Mouse (Mus musculus) embryonic facial prominence, embryonic 12.5 days (tissue): ENCODE results near the gene Armc8. TPM values are rescaled to one million over a fixed set of nuclear protein-coding genes. Genes with fewer than 3 reads are reported as not detected.

Experiments used
- ATAC-seq: fragments of 200-750 bp; cut with Nextera tagmentation; 2 replicates; pipeline ENCODE4 v1.8.0; 2017; ENCODE audit not compliant: insufficient number of reproducible peaks, insufficient read depth, low FRiP score, low TSS enrichment
- H3K27ac ChIP-seq: fragments of 300-500 bp; sonication (generic); 2 replicates; pipeline ENCODE4 v1.5.1; 2016; ENCODE audit warnings: mild to moderate bottlenecking
- H3K27me3 ChIP-seq: fragments of 300-500 bp; sonication (generic); 2 replicates; pipeline ENCODE4 v1.6.1; 2016; ENCODE audit warnings: mild to moderate bottlenecking, moderate library complexity
- H3K36me3 ChIP-seq: fragments of 300-500 bp; sonication (generic); 2 replicates; pipeline ENCODE4 v1.6.1; 2016; ENCODE audit warnings: mild to moderate bottlenecking
- H3K4me1 ChIP-seq: fragments of 300-500 bp; sonication (generic); 2 replicates; pipeline ENCODE4 v1.6.1; 2016
- H3K4me2 ChIP-seq: fragments of 300-500 bp; sonication (generic); replicated peaks from 2 replicates; pipeline ENCODE4 v1.6.1; 2016; ENCODE audit warnings: mild to moderate bottlenecking, moderate library complexity
- H3K4me3 ChIP-seq: fragments of 300-500 bp; sonication (generic); 2 replicates; pipeline ENCODE4 v1.5.1; 2016; ENCODE audit warnings: mild to moderate bottlenecking
- H3K9ac ChIP-seq: fragments of 300-500 bp; sonication (generic); 2 replicates; pipeline ENCODE4 v1.6.1; 2016; ENCODE audit warnings: mild to moderate bottlenecking, moderate library complexity
- H3K9me3 ChIP-seq: fragments of 300-500 bp; sonication (generic); 2 replicates; pipeline ENCODE4 v1.6.1; 2016; ENCODE audit warnings: mild to moderate bottlenecking, moderate library complexity
- WGBS: fragments of 180-500 bp; shearing (Covaris S2); methylation state at CpG from one replicate; pipeline ENCODE4 v1.1.7; 2016; 5-methylcytosine and 5-hydroxymethylcytosine counted together
- polyA plus RNA-seq: library from polyadenylated mRNA; unstranded; fragments of >200 nt; fragmentation: Nextera tagmentation; extraction: Ambion mirVana; gene quantifications from 2 replicates; pipeline ENCODE4 v1.2.1, GENCODE M21; 2016

Gene Armc8
- polyA plus RNA-seq, 1 experiment from 2014 or later = 25.8 TPM

DNA sequence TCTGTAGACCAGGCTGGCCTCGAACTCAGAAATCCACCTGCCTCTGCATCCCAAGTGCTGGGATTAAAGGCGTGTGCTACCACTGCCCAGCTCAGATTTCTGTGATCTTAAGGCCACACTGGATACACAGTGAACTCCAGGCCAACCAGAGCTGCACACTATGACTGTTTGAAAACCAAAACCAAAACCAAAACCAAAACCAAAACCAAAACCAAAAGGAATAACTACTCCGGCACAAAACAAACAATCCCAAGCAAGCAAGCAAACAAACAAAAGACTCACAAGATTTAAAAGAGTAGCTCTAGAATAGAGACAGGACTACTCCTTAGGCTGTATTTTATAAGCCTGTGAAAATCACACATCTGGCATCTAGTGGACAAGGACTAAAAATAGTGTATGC lies 8.3 kb downstream of the Armc8 start:
- no peak overlapping the region for H3K9ac ChIP-seq
- H3K4me1 ChIP-seq = no peaks in the 10 kb centered on the region
- no peaks in the 10 kb centered on the region for H3K9me3 ChIP-seq
- no peak overlapping the region for H3K4me2 ChIP-seq
- H3K27ac ChIP-seq = no peak overlapping the region
- H3K4me3 ChIP-seq = no peak overlapping the region
- WGBS = 92% methylated on average over 3 of the region's 3 CpGs
- H3K36me3 ChIP-seq = no peaks in the 10 kb centered on the region
- no peak for ATAC-seq
- H3K27me3 ChIP-seq = no peaks in the 10 kb centered on the region

DNA sequence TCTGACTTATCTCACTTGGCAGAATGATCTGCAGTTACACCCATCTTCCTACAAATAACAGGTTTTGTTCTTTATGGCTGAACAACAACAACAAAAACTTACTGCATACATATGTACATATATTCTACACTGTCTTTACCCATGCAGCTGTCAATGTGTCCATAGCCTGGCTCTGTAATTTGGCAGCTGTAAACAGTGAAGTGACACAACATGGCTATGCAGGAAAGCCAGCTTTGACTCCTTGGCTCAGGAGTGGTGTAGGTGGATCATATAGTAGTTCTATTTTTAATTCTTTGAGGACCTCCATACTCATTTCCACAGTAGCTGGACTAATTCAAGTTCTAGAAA lies 9.2 kb downstream of the Armc8 start:
- Histone ChIP-seq H3K9me3 (no peaks in the 10 kb centered on the region), H3K4me1 (no peaks in the 10 kb centered on the region), H3K36me3 (no peaks in the 10 kb centered on the region), H3K27me3 (no peaks in the 10 kb centered on the region), H3K4me3 (no peak overlapping the region), H3K4me2 (no peak overlapping the region), H3K9ac (no peak overlapping the region), H3K27ac (no peak overlapping the region)
- ATAC-seq = no peak

DNA sequence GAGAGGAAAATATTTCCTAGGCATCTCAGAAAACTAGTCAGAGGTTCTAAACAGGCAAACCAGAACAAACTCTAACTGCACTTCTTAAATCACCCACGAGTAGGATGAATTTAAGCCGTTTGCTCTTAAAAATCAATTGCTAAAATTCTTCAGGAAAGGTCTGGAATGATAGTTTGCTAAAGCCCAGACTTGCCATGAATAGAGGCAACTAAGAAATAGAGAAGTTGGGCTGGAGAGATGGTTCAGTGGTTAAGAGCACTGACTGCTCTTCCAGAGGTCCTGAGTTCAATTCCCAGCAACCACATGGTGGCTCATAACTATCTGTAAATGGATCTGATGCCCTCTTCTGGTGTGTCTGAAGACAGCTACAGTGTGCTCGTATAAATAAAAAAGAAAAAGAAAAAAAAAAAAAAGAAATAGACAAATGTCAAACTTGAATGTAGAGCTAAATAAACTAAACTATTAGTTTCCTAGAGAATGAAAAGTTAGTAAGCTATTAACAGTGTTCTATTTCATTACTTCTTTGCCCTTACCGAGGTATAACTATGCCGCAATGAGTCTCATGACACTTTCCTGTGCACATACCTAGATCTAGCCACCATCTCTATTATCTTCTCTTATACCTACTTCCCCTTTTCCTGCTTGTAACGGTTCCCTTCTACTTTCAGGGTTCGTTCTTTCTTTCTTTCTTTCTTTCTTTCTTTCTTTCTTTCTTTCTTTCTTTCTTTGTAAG lies 9.7 kb downstream of the Armc8 start:
- H3K9ac ChIP-seq = no peak overlapping the region
- no peak for ATAC-seq
- H3K27me3 ChIP-seq = no peaks in the 10 kb centered on the region
- H3K4me2 ChIP-seq = no peak overlapping the region
- WGBS = 91% methylated on average over 7 of the region's 7 CpGs
- no peak overlapping the region for H3K4me3 ChIP-seq
- H3K4me1 ChIP-seq = no peaks in the 10 kb centered on the region
- no peaks in the 10 kb centered on the region for H3K36me3 ChIP-seq
- no peaks in the 10 kb centered on the region for H3K9me3 ChIP-seq
- no peak overlapping the region for H3K27ac ChIP-seq

DNA sequence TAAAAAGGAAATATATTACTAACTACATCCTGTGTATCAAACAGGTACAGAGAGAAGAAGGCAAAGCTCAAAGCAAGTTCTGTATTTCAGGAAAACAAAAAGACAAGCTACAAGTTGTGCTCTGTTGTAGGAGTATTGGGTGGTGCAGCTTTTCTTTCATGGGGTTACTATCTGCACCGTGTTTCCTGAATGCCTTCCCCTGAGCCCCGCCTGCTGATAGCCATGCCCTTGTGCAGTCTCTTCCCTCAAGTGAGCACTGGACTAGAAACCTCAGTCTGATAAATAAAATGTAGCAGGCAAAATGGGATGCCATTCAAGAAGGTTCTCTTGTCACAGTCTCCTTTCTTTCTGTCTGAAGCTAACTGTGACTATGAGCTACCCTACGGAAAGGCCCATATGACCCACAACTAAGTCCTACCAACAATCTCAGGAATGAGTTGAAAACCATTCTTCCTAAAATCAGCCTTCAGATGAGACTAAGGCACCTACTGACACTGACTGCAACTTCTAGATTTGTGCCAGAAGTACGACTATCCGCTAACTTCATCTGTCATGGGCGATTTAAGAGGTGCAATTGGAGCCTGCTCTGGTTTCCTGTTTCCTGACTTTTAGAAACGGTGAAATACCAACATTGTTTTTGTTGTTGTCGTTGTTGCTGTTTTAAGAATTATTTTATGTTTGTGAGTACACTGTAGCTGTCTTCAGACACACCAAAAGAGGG lies 11.0 kb downstream of the Armc8 start:
- no peak for ATAC-seq
- no peak overlapping the region for H3K9ac ChIP-seq
- H3K27me3 ChIP-seq = no peaks in the 10 kb centered on the region
- no peaks in the 10 kb centered on the region for H3K36me3 ChIP-seq
- H3K4me2 ChIP-seq = no peak overlapping the region
- 85% methylated on average over 8 of the region's 8 CpGs for WGBS
- no peaks in the 10 kb centered on the region for H3K9me3 ChIP-seq
- H3K4me1 ChIP-seq = no peaks in the 10 kb centered on the region
- no peak overlapping the region for H3K27ac ChIP-seq
- H3K4me3 ChIP-seq = no peak overlapping the region

DNA sequence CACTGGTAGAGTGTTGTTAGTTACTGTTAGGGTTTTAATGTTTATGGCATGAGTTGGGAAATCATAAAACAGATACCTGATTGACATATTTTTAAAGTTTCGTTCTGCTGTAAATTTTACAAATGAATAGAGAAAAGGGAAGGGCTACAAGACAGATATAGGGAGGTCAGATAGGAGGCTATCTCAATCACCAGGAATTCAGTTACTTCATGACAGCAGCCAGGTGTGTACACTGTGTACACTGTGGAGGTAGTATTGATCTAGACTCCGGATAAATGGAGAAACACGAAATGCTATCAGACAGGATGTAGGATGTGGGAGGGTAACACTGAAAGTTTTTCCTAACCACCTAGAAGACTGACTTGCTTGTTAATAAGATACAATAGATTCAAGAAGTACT lies 13.4 kb downstream of the Armc8 start:
- Histone ChIP-seq H3K27me3 (no peaks in the 10 kb centered on the region), H3K4me2 (no peak overlapping the region), H3K9ac (no peak overlapping the region), H3K4me3 (no peak overlapping the region), H3K4me1 (no peaks in the 10 kb centered on the region), H3K27ac (no peak overlapping the region), H3K36me3 (no peaks in the 10 kb centered on the region), H3K9me3 (no peaks in the 10 kb centered on the region)
- no peak for ATAC-seq
- 91% methylated on average over 3 of the region's 3 CpGs for WGBS

DNA sequence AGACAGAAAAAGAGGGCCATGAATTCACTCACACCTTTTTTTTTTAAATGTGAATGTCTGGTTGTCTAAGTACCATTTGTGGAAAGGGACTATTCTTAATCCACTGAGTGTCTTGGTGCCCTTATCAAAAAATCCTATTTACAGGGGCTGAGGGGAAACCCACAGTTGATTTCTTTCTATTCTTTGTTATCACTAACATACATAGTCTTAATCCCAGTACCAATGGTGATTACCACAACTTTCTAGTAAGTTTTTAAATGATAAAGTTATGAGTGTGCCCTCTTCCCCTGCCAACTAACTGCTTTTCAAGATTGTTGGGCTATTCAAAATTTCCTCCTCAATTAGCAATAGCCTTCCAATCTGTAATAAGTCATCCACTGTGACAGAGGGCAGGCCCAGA lies 14.6 kb downstream of the Armc8 start:
- no peaks in the 10 kb centered on the region for H3K36me3 ChIP-seq
- H3K27ac ChIP-seq = no peak overlapping the region
- H3K4me2 ChIP-seq = no peak overlapping the region
- no peak overlapping the region for H3K9ac ChIP-seq
- no peaks in the 10 kb centered on the region for H3K9me3 ChIP-seq
- H3K4me3 ChIP-seq = no peak overlapping the region
- H3K27me3 ChIP-seq = no peaks in the 10 kb centered on the region
- H3K4me1 ChIP-seq = no peaks in the 10 kb centered on the region
- no peak for ATAC-seq

DNA sequence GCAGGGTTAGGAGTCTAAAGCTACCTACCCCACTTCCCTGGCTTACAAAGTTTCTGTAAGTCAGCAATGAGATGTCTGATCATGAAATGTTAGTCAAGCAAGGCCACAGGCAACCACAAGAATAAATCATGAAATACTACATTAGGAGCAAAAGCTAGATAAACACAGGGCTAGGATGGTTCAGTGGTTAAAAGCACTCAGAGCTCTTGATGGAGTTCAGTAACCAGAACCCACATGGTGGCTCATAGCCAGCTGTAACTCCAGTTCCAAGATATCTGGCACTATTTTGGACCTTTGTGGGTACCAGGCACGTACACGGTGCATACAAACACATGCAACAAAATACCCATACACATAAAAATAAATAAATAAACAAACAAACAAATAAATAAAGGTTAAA lies 15.7 kb downstream of the Armc8 start:
- no peak overlapping the region for H3K4me3 ChIP-seq
- 84% methylated on average over 2 of the region's 2 CpGs for WGBS

DNA sequence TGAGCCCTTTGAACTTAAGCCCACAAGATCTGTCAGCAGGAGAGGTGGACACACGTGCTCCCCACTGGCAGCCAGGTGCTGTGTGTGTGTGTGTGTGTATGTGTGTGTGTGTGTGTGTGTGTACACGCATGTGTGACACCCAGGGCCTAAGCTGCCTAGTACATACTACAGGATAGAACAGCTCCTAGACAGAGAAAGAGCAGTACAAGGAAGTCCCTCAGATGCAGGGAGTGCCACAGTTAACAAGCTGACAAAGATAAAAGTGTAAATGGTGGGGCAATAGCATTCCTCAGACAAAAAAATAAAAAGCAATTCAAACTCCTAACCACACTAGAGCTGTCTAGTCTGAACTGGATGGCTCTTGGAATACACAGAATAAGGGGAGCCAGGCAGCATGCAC lies 16.6 kb downstream of the Armc8 start:
- H3K4me2 ChIP-seq = no peak overlapping the region
- H3K9ac ChIP-seq = no peak overlapping the region
- no peaks in the 10 kb centered on the region for H3K9me3 ChIP-seq
- no peak overlapping the region for H3K4me3 ChIP-seq
- ATAC-seq = no peak
- 62% methylated on average over 2 of the region's 2 CpGs for WGBS
- H3K4me1 ChIP-seq = no peaks in the 10 kb centered on the region
- H3K36me3 ChIP-seq = no peaks in the 10 kb centered on the region
- no peaks in the 10 kb centered on the region for H3K27me3 ChIP-seq
- H3K27ac ChIP-seq = no peak overlapping the region

More for the DNA sequence above, 15.7 kb downstream of the Armc8 start:
- Histone ChIP-seq H3K4me1 (no peaks in the 10 kb centered on the region), H3K9ac (no peak overlapping the region), H3K9me3 (no peaks in the 10 kb centered on the region), H3K27me3 (no peaks in the 10 kb centered on the region), H3K4me2 (no peak overlapping the region), H3K36me3 (no peaks in the 10 kb centered on the region), H3K27ac (no peak overlapping the region)
- no peak for ATAC-seq

DNA sequence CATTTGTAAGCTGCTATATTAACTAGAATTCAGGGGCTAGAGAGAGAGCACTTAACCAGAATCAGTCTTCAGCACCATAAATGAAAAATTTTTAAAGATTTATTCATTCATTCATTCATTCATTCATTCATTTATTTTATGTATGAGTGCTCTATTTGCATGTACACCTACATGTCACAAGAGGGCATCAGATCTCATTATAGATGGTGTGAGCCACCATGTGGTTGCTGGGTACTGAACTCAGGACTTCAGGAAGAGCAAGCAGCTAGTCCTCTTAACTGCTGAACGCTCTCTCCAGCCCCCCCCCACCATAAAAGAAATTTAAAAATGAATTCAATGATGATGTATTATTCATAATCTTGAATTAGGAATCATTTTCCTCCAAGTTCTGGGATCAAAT lies 22.4 kb downstream of the Armc8 start:
- Histone ChIP-seq H3K27ac (no peak overlapping the region), H3K4me1 (no peaks in the 10 kb centered on the region), H3K36me3 (no peaks in the 10 kb centered on the region), H3K4me3 (no peak overlapping the region), H3K27me3 (no peaks in the 10 kb centered on the region), H3K9ac (no peak overlapping the region), H3K9me3 (no peaks in the 10 kb centered on the region), H3K4me2 (no peak overlapping the region)
- ATAC-seq = no peak
- WGBS = 90% methylated on average over 1 of the region's 1 CpGs

DNA sequence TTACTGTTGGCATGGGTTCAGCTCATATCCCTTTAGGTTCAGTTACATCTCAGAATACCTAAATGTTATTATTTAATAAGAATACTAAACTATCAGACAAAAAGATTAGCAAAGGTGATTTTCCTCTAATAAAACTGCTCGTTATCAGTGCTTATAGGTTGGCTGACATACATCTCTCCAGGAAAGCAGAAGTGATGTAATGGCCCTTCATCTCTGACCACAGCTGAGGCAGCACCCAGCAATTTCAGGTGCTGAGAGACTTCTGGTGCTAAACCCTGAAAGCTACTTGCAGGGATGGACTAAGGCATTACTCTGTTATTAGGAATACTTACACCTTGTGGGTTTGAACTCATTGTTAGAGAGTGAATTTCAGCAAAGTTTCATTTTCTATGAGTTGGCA lies 36.8 kb downstream of the Armc8 start:
- no peak overlapping the region for H3K9ac ChIP-seq
- WGBS = 93% methylated on average over 1 of the region's 1 CpGs

DNA sequence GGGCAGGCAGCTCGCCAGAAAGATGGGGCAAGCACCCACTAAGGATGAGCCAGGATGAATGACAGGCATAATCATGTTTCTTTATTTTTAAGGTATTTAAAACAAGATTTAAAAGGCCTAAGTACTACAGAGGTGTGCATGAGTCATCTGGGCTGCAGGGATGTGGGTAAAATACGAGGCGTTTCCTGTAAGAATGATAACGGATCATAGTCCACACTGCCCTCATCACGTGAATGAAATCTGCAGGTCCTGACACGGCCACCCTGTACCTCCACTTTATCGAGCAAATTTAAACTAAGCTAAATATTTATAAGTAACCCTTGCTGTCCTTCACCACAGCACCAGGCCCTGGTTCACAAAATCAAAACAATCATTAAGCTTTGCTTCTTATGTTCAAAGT lies 62.8 kb downstream of the Armc8 start:
- no peaks in the 10 kb centered on the region for H3K9me3 ChIP-seq
- no peak overlapping the region for H3K27ac ChIP-seq
- 83% methylated on average over 7 of the region's 7 CpGs for WGBS
- H3K4me3 ChIP-seq = no peak overlapping the region
- no peak for ATAC-seq
- no peak overlapping the region for H3K9ac ChIP-seq
- H3K36me3 ChIP-seq = 0 out of 2 replicates have a peak, but pooled peaks cover 7% of the 10 kb centered on the region
- no peaks in the 10 kb centered on the region for H3K4me1 ChIP-seq
- no peak overlapping the region for H3K4me2 ChIP-seq
- no peaks in the 10 kb centered on the region for H3K27me3 ChIP-seq

More for the DNA sequence above, 36.8 kb downstream of the Armc8 start:
- Histone ChIP-seq H3K9me3 (no peaks in the 10 kb centered on the region), H3K4me2 (no peak overlapping the region), H3K36me3 (peaks cover 45% of the 10 kb centered on the region), H3K27ac (no peak overlapping the region), H3K4me3 (no peak overlapping the region), H3K4me1 (no peaks in the 10 kb centered on the region), H3K27me3 (no peaks in the 10 kb centered on the region)
- ATAC-seq = no peak

DNA sequence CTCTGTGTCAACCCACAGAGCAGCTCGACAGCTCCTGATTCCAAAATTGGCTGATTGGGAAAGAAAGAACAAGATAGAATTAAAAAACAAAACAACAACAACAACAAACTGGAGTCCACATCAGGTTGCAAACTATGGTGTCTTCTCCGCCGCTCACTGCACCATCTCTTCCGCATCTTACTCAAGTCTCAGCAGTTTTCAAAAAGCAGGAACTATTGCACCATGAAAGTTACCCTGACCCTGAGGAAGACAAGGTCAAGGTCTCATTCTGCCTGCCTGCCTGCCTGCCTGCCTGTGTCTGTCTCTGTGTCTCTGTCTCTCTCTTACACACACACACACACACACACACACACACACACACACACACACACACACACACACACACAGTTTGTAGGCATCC lies 69.4 kb downstream of the Armc8 start:
- H3K27me3 ChIP-seq = no peaks in the 10 kb centered on the region
- H3K36me3 ChIP-seq = peaks cover 33% of the 10 kb centered on the region
- H3K27ac ChIP-seq = no peak overlapping the region
- 96% methylated on average over 4 of the region's 4 CpGs for WGBS
- no peaks in the 10 kb centered on the region for H3K9me3 ChIP-seq
- ATAC-seq = no peak
- H3K4me2 ChIP-seq = no peak overlapping the region
- H3K4me1 ChIP-seq = no peaks in the 10 kb centered on the region
- no peak overlapping the region for H3K4me3 ChIP-seq
- no peak overlapping the region for H3K9ac ChIP-seq
